Comparison of ENCODE assay signal across 8 mouse cellular contexts in the genomic region with DNA sequence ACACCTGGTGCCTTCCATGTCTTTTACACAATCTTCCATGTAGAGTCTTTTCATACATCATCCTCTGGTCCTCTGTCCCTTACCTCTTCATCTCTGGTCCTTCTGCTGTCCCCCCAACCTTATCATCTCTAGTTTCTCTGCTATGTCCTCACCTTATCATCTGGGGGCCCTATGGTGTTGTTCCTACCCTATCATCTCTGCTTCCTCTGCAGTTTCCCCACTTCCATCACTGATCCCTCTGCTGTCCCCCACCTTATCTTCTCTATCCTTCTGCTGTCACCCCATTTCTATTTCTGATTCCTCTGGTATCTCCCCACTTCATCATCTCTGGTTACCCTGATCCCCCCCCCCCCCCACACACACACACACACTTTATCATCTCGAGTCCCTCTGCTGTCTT. TPM values are rescaled to one million over a fixed set of nuclear protein-coding genes. Genes with fewer than 3 reads are reported as not detected.
DNase-seq lines count a peak whose midpoint lies in the region; ATAC-seq and TF ChIP-seq lines count a peak whose summit lies in the region.

No protein-coding gene starts in this region.

- TF ChIP-seq CTCF in embryonic fibroblast, embryonic 13.5 days (IDR thresholded peaks at IDR 0.05; ENCODE audit: borderline replicate concordance, insufficient read depth, low read length): no peak
- TF ChIP-seq CTCF in olfactory bulb, adult 2 months (IDR thresholded peaks at IDR 0.05; ENCODE audit: insufficient read depth, low read depth, low read length): no peak

- peak overlapping the region; percentile 98 for H3K4me3 ChIP-seq in lung, embryonic 15.5 days
- peak overlapping the region; percentile 79 for H3K4me3 ChIP-seq in embryonic fibroblast, embryonic 13.5 days (ENCODE audit: insufficient read depth, low read length)
- peak overlapping the region; percentile 87 for H3K4me3 ChIP-seq in limb, embryonic 14.5 days (replicated peaks; ENCODE audit: low read length)
- H3K4me3 ChIP-seq in olfactory bulb, adult 2 months (ENCODE audit: insufficient read depth, low read depth, low read length): peak overlapping the region; percentile 67

- no peaks in the 10 kb centered on the region for H3K27me3 ChIP-seq in lung, embryonic 15.5 days
- H3K27me3 ChIP-seq in limb, embryonic 14.5 days (ENCODE audit: control insufficient read depth, insufficient read depth, low read length): no peaks in the 10 kb centered on the region

- TF ChIP-seq POLR2A in embryonic fibroblast, embryonic 13.5 days (IDR thresholded peaks at IDR 0.05; ENCODE audit: low read depth, low read length): no peak
- TF ChIP-seq POLR2A in limb, embryonic 14.5 days (IDR thresholded peaks at IDR 0.05; ENCODE audit: borderline replicate concordance, extremely low read depth, insufficient read depth, insufficient read length): no peak
- no peak for TF ChIP-seq POLR2A in olfactory bulb, adult 2 months (IDR thresholded peaks at IDR 0.05; ENCODE audit: insufficient read depth, low read depth, low read length)

- peaks cover 14% of the 10 kb centered on the region for H3K36me3 ChIP-seq in lung, embryonic 15.5 days
- H3K36me3 ChIP-seq in limb, embryonic 14.5 days (ENCODE audit: control insufficient read depth, insufficient read depth, low read length): peaks cover 17% of the 10 kb centered on the region

- WGBS in lung, embryonic 15.5 days: 0% methylated on average over 1 of the region's 1 CpGs
- 8% methylated on average over 1 of the region's 1 CpGs for WGBS in limb, embryonic 14.5 days
- WGBS in olfactory bulb, adult 2 months: 7% methylated on average over 1 of the region's 1 CpGs

- no peak for DNase-seq in lung, postnatal 36 days
- DNase-seq in limb, embryonic 14.5 days (ENCODE audit: low spot score): no peak
- no peak for DNase-seq in gastrocnemius, postnatal 4 days (ENCODE audit: low spot score in 2 of 2)
- no peak for DNase-seq in frontal cortex, postnatal 36 days (ENCODE audit: low spot score in 2 of 2)
- no peak for DNase-seq in kidney, postnatal 14 days

- peak overlapping the region; percentile 69 for H3K4me2 ChIP-seq in lung, embryonic 15.5 days
- H3K4me2 ChIP-seq in limb, embryonic 14.5 days (replicated peaks; ENCODE audit: low read depth, low read length, severe bottlenecking): peak overlapping the region; percentile 65

- H3K9ac ChIP-seq in lung, embryonic 15.5 days: peak overlapping the region; percentile 98
- peak overlapping the region; percentile 81 for H3K9ac ChIP-seq in limb, embryonic 14.5 days (ENCODE audit: low read depth, low read length, severe bottlenecking)

- H3K9me3 ChIP-seq in lung, embryonic 15.5 days: no peaks in the 10 kb centered on the region
- no peaks in the 10 kb centered on the region for H3K9me3 ChIP-seq in limb, embryonic 14.5 days (ENCODE audit: control insufficient read depth, low read length)

- peak overlapping the region; percentile 82; the same call in 1 of the 2 replicates for H3K27ac ChIP-seq in lung, embryonic 15.5 days
- H3K27ac ChIP-seq in embryonic fibroblast, embryonic 13.5 days (ENCODE audit: insufficient read depth, low read length): no peak overlapping the region
- H3K27ac ChIP-seq in limb, embryonic 14.5 days (replicated peaks; ENCODE audit: low read depth, low read length): no peak overlapping the region
- peak overlapping the region; percentile 58; the same call in 1 of the 2 replicates for H3K27ac ChIP-seq in olfactory bulb, adult 2 months (ENCODE audit: insufficient read depth, low read depth, low read length)

- peaks cover 22% of the 10 kb centered on the region for H3K4me1 ChIP-seq in lung, embryonic 15.5 days
- H3K4me1 ChIP-seq in embryonic fibroblast, embryonic 13.5 days (ENCODE audit: control insufficient read depth, insufficient read depth, low read length): 0 out of 2 replicates have a peak, but pooled peaks cover 5% of the 10 kb centered on the region
- peaks cover 16% of the 10 kb centered on the region for H3K4me1 ChIP-seq in limb, embryonic 14.5 days (ENCODE audit: control insufficient read depth, insufficient read depth, low read length)
- peaks cover 8% of the 10 kb centered on the region for H3K4me1 ChIP-seq in olfactory bulb, adult 2 months (ENCODE audit: control insufficient read depth, insufficient read depth, low read length)

- ATAC-seq in lung, embryonic 15.5 days (ENCODE audit: borderline replicate concordance, extremely low read depth, low FRiP score, low TSS enrichment): no peak
- ATAC-seq in limb, embryonic 14.5 days (ENCODE audit: low FRiP score, low read depth): no peak

RNA-seq across cellular contexts. Expression of gene Ap2a1, which starts 0.7 kb away (rescaled TPM):
- polyA plus RNA-seq in lung, embryonic 15.5 days (2015; fragmentation: Nextera tagmentation; extraction: Ambion mirVana): 63.1 and 64.8 TPM in 2 replicates
- polyA plus RNA-seq in embryonic fibroblast, embryonic 13.5 days (2011; ENCODE audit: insufficient read length, low read depth, missing spikeins): 129 and 132 TPM in 2 replicates
- 113 and 141 TPM in 2 replicates for polyA plus RNA-seq in limb, embryonic 14.5 days (2012; rRNA removed)
- 72.2 and 75.7 TPM in 2 replicates for polyA plus RNA-seq in limb, embryonic 14.5 days (2014; fragmentation: Nextera tagmentation; extraction: Ambion mirVana)
- not detected in 2 replicates for polyA plus RNA-seq in olfactory bulb, adult 2 months (2012; ENCODE audit: insufficient read depth, insufficient read length, low replicate concordance, missing spikeins)
- total RNA-seq in gastrocnemius, postnatal 4 days (2021): 10 to 100 TPM; 84.8 to 88.9 TPM

RNA-seq across cellular contexts. Expression of gene Tsks, which starts 14.4 kb away (rescaled TPM):
- polyA plus RNA-seq in lung, embryonic 15.5 days (2015; fragmentation: Nextera tagmentation; extraction: Ambion mirVana): 0.09 and 0.15 TPM in 2 replicates
- not detected in 2 replicates for polyA plus RNA-seq in embryonic fibroblast, embryonic 13.5 days (2011; ENCODE audit: insufficient read length, low read depth, missing spikeins)
- polyA plus RNA-seq in limb, embryonic 14.5 days (2012; rRNA removed): 0.05 TPM in 1 of 2 replicates, not detected in the other
- 0.14 TPM in 1 of 2 replicates, not detected in the other for polyA plus RNA-seq in limb, embryonic 14.5 days (2014; fragmentation: Nextera tagmentation; extraction: Ambion mirVana)
- not detected in 2 replicates for polyA plus RNA-seq in olfactory bulb, adult 2 months (2012; ENCODE audit: insufficient read depth, insufficient read length, low replicate concordance, missing spikeins)
- not detected for total RNA-seq in gastrocnemius, postnatal 4 days (2021)

RNA-seq across cellular contexts. Expression of gene Fuz, which starts 32.7 kb away (rescaled TPM):
- 21.0 and 24.0 TPM in 2 replicates for polyA plus RNA-seq in lung, embryonic 15.5 days (2015; fragmentation: Nextera tagmentation; extraction: Ambion mirVana)
- polyA plus RNA-seq in embryonic fibroblast, embryonic 13.5 days (2011; ENCODE audit: insufficient read length, low read depth, missing spikeins): 11.1 and 11.5 TPM in 2 replicates
- polyA plus RNA-seq in limb, embryonic 14.5 days (2012; rRNA removed): 48.7 and 72.6 TPM in 2 replicates
- polyA plus RNA-seq in limb, embryonic 14.5 days (2014; fragmentation: Nextera tagmentation; extraction: Ambion mirVana): 21.7 and 25.0 TPM in 2 replicates
- polyA plus RNA-seq in olfactory bulb, adult 2 months (2012; ENCODE audit: insufficient read depth, insufficient read length, low replicate concordance, missing spikeins): not detected in 2 replicates
- 10 to 100 TPM; 16.1 to 18.4 TPM for total RNA-seq in gastrocnemius, postnatal 4 days (2021)

RNA-seq across cellular contexts. Expression of gene Med25, which starts 36.1 kb away (rescaled TPM):
- polyA plus RNA-seq in lung, embryonic 15.5 days (2015; fragmentation: Nextera tagmentation; extraction: Ambion mirVana): 93.5 and 97.7 TPM in 2 replicates
- 33.4 and 42.8 TPM in 2 replicates for polyA plus RNA-seq in embryonic fibroblast, embryonic 13.5 days (2011; ENCODE audit: insufficient read length, low read depth, missing spikeins)
- 142 and 181 TPM in 2 replicates for polyA plus RNA-seq in limb, embryonic 14.5 days (2012; rRNA removed)
- polyA plus RNA-seq in limb, embryonic 14.5 days (2014; fragmentation: Nextera tagmentation; extraction: Ambion mirVana): 69.1 and 73.5 TPM in 2 replicates
- polyA plus RNA-seq in olfactory bulb, adult 2 months (2012; ENCODE audit: insufficient read depth, insufficient read length, low replicate concordance, missing spikeins): not detected in 2 replicates
- total RNA-seq in gastrocnemius, postnatal 4 days (2021): 10 to 100 TPM; 63.8 to 67.6 TPM

RNA-seq across cellular contexts. Expression of gene Cpt1c, which starts 46.1 kb away (rescaled TPM):
- 14.5 and 15.0 TPM in 2 replicates for polyA plus RNA-seq in lung, embryonic 15.5 days (2015; fragmentation: Nextera tagmentation; extraction: Ambion mirVana)
- 68.9 and 82.5 TPM in 2 replicates for polyA plus RNA-seq in embryonic fibroblast, embryonic 13.5 days (2011; ENCODE audit: insufficient read length, low read depth, missing spikeins)
- polyA plus RNA-seq in limb, embryonic 14.5 days (2012; rRNA removed): 78.9 and 115 TPM in 2 replicates
- 26.3 and 33.6 TPM in 2 replicates for polyA plus RNA-seq in limb, embryonic 14.5 days (2014; fragmentation: Nextera tagmentation; extraction: Ambion mirVana)
- polyA plus RNA-seq in olfactory bulb, adult 2 months (2012; ENCODE audit: insufficient read depth, insufficient read length, low replicate concordance, missing spikeins): not detected in 2 replicates
- total RNA-seq in gastrocnemius, postnatal 4 days (2021): 10 to 100 TPM; 10.3 to 10.8 TPM

Comparison
In these comparisons a context has a peak if more than half of its experiments do, and no peak if none do; other contexts are left out.
1. H3K27ac ChIP-seq: peak in lung, embryonic 15.5 days (single experiment) and olfactory bulb, adult 2 months (single experiment); none in embryonic fibroblast, embryonic 13.5 days (single experiment) and limb, embryonic 14.5 days (single experiment).
2. RNA of gene Fuz, which starts 32.7 kb away (polyA plus RNA-seq): 21.7 to 72.6 TPM in limb, embryonic 14.5 days, 21.0 to 24.0 TPM in lung, embryonic 15.5 days and 11.1 to 11.5 TPM in embryonic fibroblast, embryonic 13.5 days; not detected in olfactory bulb, adult 2 months; every median in the first group is over 10 times any median in the second.
3. Peak in every context shown above with its lines, with median percentiles within 50 percentile points of each other: H3K4me3 ChIP-seq.